Mouse (Mus musculus): ENCODE data around the gene Rnf8.
A peak's percentile ranks its signal among the peaks of the same experiment; 100 is the strongest.

DNA sequence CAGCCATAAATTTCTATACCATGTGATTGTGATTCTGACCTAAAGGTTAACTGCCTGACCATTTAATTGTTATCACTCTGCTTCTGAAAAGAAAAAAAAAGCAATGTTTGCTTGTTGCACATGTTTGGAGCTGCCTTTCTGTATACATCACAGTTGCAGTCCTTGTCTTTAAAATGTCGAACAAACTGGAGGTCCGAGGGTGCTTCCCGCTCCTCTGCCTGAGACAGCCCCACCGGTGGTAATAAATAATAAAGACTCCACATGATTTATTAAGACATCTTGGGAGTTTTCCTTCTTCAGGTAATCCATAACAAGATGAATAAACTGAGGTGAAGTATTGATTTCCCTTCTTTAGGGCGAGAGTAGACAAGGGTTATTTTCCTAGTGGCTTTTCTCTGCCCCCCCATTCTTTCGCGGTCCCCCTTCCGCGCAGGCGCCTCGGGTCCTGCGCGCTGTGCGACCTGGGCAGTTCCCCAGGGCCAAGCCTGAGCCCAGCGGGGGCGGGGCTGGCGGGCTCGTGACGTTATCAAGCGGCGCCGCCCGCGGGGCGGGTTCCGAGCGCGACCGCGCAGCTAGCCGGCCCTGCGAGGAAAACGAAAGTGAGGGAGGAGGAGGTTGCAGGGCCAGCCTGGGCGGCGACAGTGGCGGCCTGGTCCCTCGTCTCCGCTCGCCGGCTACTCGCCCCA is 45.6 kb downstream of the Rnf8 start, which contains the start of gene Cmtr1:
- peak; percentile 88 for TF ChIP-seq POLR2A (IDR thresholded peaks at IDR 0.05; ENCODE audit: borderline replicate concordance, extremely low read depth, low read depth, low read length)
- TF ChIP-seq CTCF (IDR thresholded peaks at IDR 0.05; ENCODE audit: insufficient read depth, low read length), result no peak
